Mouse (Mus musculus): Measurements from ENCODE around the gene Ccnyl1. TPM values are rescaled to one million over a fixed set of nuclear protein-coding genes. Genes with fewer than 3 reads are reported as not detected.

The Ccnyl1 gene
- polyA plus RNA-seq, 1 experiment from 2014 or later, result 6.6 TPM

GRCm38 (mm10) chr1:64673931-64674330 lies 16.3 kb upstream of the Ccnyl1 start:
- Histone ChIP-seq H3K27me3 (no peaks in the 10 kb centered on the region), H3K27ac (no peak overlapping the region), H3K4me1 (peaks cover 21% of the 10 kb centered on the region; the same call in 1 of the 2 replicates), H3K4me2 (replicated peaks) (no peak overlapping the region), H3K36me3 (no peaks in the 10 kb centered on the region), H3K9me3 (peaks cover 4% of the 10 kb centered on the region; the same call in 1 of the 2 replicates), H3K9ac (no peak overlapping the region), H3K4me3 (no peak overlapping the region)
- 91% methylated on average over 5 of the region's 5 CpGs for WGBS
- ATAC-seq (ENCODE audit: insufficient number of reproducible peaks, insufficient read depth, low FRiP score, low TSS enrichment), result no peak

GRCm38 (mm10) chr1:64676060-64676839 lies 14.0 kb upstream of the Ccnyl1 start:
- ATAC-seq (ENCODE audit: insufficient number of reproducible peaks, insufficient read depth, low FRiP score, low TSS enrichment), result no peak
- Histone ChIP-seq H3K27me3 (no peaks in the 10 kb centered on the region), H3K4me3 (no peak overlapping the region), H3K27ac (no peak overlapping the region), H3K4me2 (replicated peaks) (no peak overlapping the region), H3K36me3 (no peaks in the 10 kb centered on the region), H3K4me1 (peaks cover 8% of the 10 kb centered on the region; the same call in 1 of the 2 replicates), H3K9me3 (peaks cover 4% of the 10 kb centered on the region; the same call in 1 of the 2 replicates), H3K9ac (no peak overlapping the region)
- WGBS, result 28% methylated on average over 6 of the region's 6 CpGs

- no peaks in the 10 kb centered on the region for H3K36me3 ChIP-seq
Measured at GRCm38 (mm10) chr1:64681499-64681898, 8.8 kb upstream of the Ccnyl1 start.

GRCm38 (mm10) chr1:64683039-64683438 lies 7.2 kb upstream of the Ccnyl1 start:
- no peaks in the 10 kb centered on the region for H3K36me3 ChIP-seq
- no peak for ATAC-seq (ENCODE audit: insufficient number of reproducible peaks, insufficient read depth, low FRiP score, low TSS enrichment)
- no peaks in the 10 kb centered on the region for H3K27me3 ChIP-seq
- H3K27ac ChIP-seq, result no peak overlapping the region
- H3K9me3 ChIP-seq, result no peaks in the 10 kb centered on the region
- no peaks in the 10 kb centered on the region for H3K4me1 ChIP-seq
- H3K4me2 ChIP-seq (replicated peaks), result no peak overlapping the region
- H3K9ac ChIP-seq, result no peak overlapping the region
- WGBS, result 91% methylated on average over 3 of the region's 3 CpGs
- H3K4me3 ChIP-seq, result no peak overlapping the region

More at GRCm38 (mm10) chr1:64681499-64681898, 8.8 kb upstream of the Ccnyl1 start:
- 91% methylated on average over 3 of the region's 3 CpGs for WGBS
- Histone ChIP-seq H3K9me3 (no peaks in the 10 kb centered on the region), H3K27me3 (no peaks in the 10 kb centered on the region), H3K4me1 (0 out of 2 replicates have a peak, but pooled peaks cover 4% of the 10 kb centered on the region), H3K9ac (no peak overlapping the region), H3K27ac (no peak overlapping the region), H3K4me2 (replicated peaks) (no peak overlapping the region), H3K4me3 (no peak overlapping the region)
- ATAC-seq (ENCODE audit: insufficient number of reproducible peaks, insufficient read depth, low FRiP score, low TSS enrichment), result no peak

GRCm38 (mm10) chr1:64684440-64684839 lies 5.8 kb upstream of the Ccnyl1 start:
- no peak overlapping the region for H3K4me2 ChIP-seq (replicated peaks)
- no peak for ATAC-seq (ENCODE audit: insufficient number of reproducible peaks, insufficient read depth, low FRiP score, low TSS enrichment)
- H3K27ac ChIP-seq, result no peak overlapping the region
- no peak overlapping the region for H3K9ac ChIP-seq
- peaks cover under 1% of the 10 kb centered on the region; the same call in 1 of the 2 replicates for H3K4me1 ChIP-seq
- no peaks in the 10 kb centered on the region for H3K9me3 ChIP-seq
- no peaks in the 10 kb centered on the region for H3K27me3 ChIP-seq
- 89% methylated on average over 2 of the region's 2 CpGs for WGBS
- no peak overlapping the region for H3K4me3 ChIP-seq
- no peaks in the 10 kb centered on the region for H3K36me3 ChIP-seq

GRCm38 (mm10) chr1:64688046-64688445 lies 2.2 kb upstream of the Ccnyl1 start:
- Histone ChIP-seq H3K4me3 (no peak overlapping the region), H3K4me1 (peaks cover 18% of the 10 kb centered on the region; the same call in 1 of the 2 replicates), H3K27me3 (no peaks in the 10 kb centered on the region), H3K9ac (no peak overlapping the region), H3K27ac (no peak overlapping the region), H3K9me3 (no peaks in the 10 kb centered on the region), H3K36me3 (no peaks in the 10 kb centered on the region), H3K4me2 (replicated peaks) (no peak overlapping the region)
- WGBS, result 48% methylated on average over 4 of the region's 4 CpGs
- no peak for ATAC-seq (ENCODE audit: insufficient number of reproducible peaks, insufficient read depth, low FRiP score, low TSS enrichment)

- 21% methylated on average over 9 of the region's 9 CpGs for WGBS
Measured at GRCm38 (mm10) chr1:64689561-64690212, 568 bp upstream of the Ccnyl1 start.

GRCm38 (mm10) chr1:64691121-64691551 lies 881 bp downstream of the Ccnyl1 start:
- ATAC-seq (ENCODE audit: insufficient number of reproducible peaks, insufficient read depth, low FRiP score, low TSS enrichment), result no peak
- Histone ChIP-seq H3K4me2 (replicated peaks) (peak overlapping the region; percentile 80), H3K4me3 (peak overlapping the region; percentile 61), H3K36me3 (no peaks in the 10 kb centered on the region), H3K9ac (peak overlapping the region; percentile 77), H3K4me1 (peaks cover 19% of the 10 kb centered on the region; the same call in 1 of the 2 replicates), H3K27me3 (no peaks in the 10 kb centered on the region), H3K27ac (peak overlapping the region; percentile 37), H3K9me3 (no peaks in the 10 kb centered on the region)
- WGBS, result under 1% methylated on average over 39 of the region's 55 CpGs

More at GRCm38 (mm10) chr1:64689561-64690212, 568 bp upstream of the Ccnyl1 start:
- Histone ChIP-seq H3K4me3 (peak overlapping the region; percentile 61), H3K9ac (peak overlapping the region; percentile 77), H3K27me3 (no peaks in the 10 kb centered on the region), H3K4me1 (peaks cover 19% of the 10 kb centered on the region; the same call in 1 of the 2 replicates), H3K27ac (peak overlapping the region; percentile 37; the same call in 1 of the 2 replicates), H3K36me3 (no peaks in the 10 kb centered on the region), H3K9me3 (no peaks in the 10 kb centered on the region), H3K4me2 (replicated peaks) (peak overlapping the region; percentile 84)
- ATAC-seq (ENCODE audit: insufficient number of reproducible peaks, insufficient read depth, low FRiP score, low TSS enrichment), result no peak

GRCm38 (mm10) chr1:64691581-64691980 lies 1.3 kb downstream of the Ccnyl1 start:
- Histone ChIP-seq H3K36me3 (no peaks in the 10 kb centered on the region), H3K9me3 (no peaks in the 10 kb centered on the region), H3K9ac (peak overlapping the region; percentile 77), H3K27ac (peak overlapping the region; percentile 37; the same call in 1 of the 2 replicates), H3K4me1 (peaks cover 19% of the 10 kb centered on the region; the same call in 1 of the 2 replicates), H3K4me3 (peak overlapping the region; percentile 61), H3K4me2 (replicated peaks) (peak overlapping the region; percentile 80), H3K27me3 (no peaks in the 10 kb centered on the region)
- WGBS, result 2% methylated on average over 9 of the region's 9 CpGs
- no peak for ATAC-seq (ENCODE audit: insufficient number of reproducible peaks, insufficient read depth, low FRiP score, low TSS enrichment)

- 65% methylated on average over 3 of the region's 3 CpGs for WGBS
- H3K4me3 ChIP-seq, result no peak overlapping the region
- no peak for ATAC-seq (ENCODE audit: insufficient number of reproducible peaks, insufficient read depth, low FRiP score, low TSS enrichment)
- peaks cover 12% of the 10 kb centered on the region; the same call in 1 of the 2 replicates for H3K4me1 ChIP-seq
- H3K9me3 ChIP-seq, result no peaks in the 10 kb centered on the region
- no peaks in the 10 kb centered on the region for H3K36me3 ChIP-seq
- no peak overlapping the region for H3K4me2 ChIP-seq (replicated peaks)
- no peaks in the 10 kb centered on the region for H3K27me3 ChIP-seq
- H3K27ac ChIP-seq, result no peak overlapping the region
- no peak overlapping the region for H3K9ac ChIP-seq
Measured at GRCm38 (mm10) chr1:64695156-64695555, 4.9 kb downstream of the Ccnyl1 start.

GRCm38 (mm10) chr1:64701780-64702179 lies 11.5 kb downstream of the Ccnyl1 start:
- Histone ChIP-seq H3K27me3 (no peaks in the 10 kb centered on the region), H3K4me1 (no peaks in the 10 kb centered on the region), H3K27ac (no peak overlapping the region), H3K9ac (no peak overlapping the region), H3K4me3 (no peak overlapping the region), H3K36me3 (peaks cover 8% of the 10 kb centered on the region; the same call in 1 of the 2 replicates), H3K4me2 (replicated peaks) (no peak overlapping the region), H3K9me3 (no peaks in the 10 kb centered on the region)
- no peak for ATAC-seq (ENCODE audit: insufficient number of reproducible peaks, insufficient read depth, low FRiP score, low TSS enrichment)
- WGBS, result 80% methylated on average over 3 of the region's 3 CpGs
